Mouse (Mus musculus): ENCODE measurements at regions not wholly inside any gene's neighbourhood (a gene's known extent, or its start where the extent isn't known, plus 50 kb on each side); places are given as distances from the start of the nearest gene placed in this dataset.

GRCm38 (mm10) chr5:39316478-39316877 lies 438.8 kb downstream of the Hs3st1 start:
- no peak for TF ChIP-seq CTCF (IDR thresholded peaks at IDR 0.05)
- H3K4me3 ChIP-seq = no peak overlapping the region
- no peak overlapping the region for H3K27ac ChIP-seq
- intact Hi-C loops (cut with DNase I) = no loop called here
- DNase-seq = no peak

GRCm38 (mm10) chr5:39311211-39311610 lies 434.6 kb upstream of the Clnk start:
- intact Hi-C loops (cut with DNase I) = no loop called here
- DNase-seq = no peak
- Histone ChIP-seq H3K27ac (no peak overlapping the region), H3K4me3 (no peak overlapping the region)
- TF ChIP-seq CTCF (IDR thresholded peaks at IDR 0.05) = no peak

- H3K27ac ChIP-seq = no peak overlapping the region
- intact Hi-C loops (cut with DNase I) = no loop called here
- TF ChIP-seq CTCF (IDR thresholded peaks at IDR 0.05) = no peak
- no peak overlapping the region for H3K4me3 ChIP-seq
- no peak for DNase-seq
These were observed 429.2 kb upstream of the Clnk start for GRCm38 (mm10) chr5:39305794-39306193.

- no peak for TF ChIP-seq CTCF (IDR thresholded peaks at IDR 0.05)
- intact Hi-C loops (cut with DNase I) = no loop called here
- no peak overlapping the region for H3K4me3 ChIP-seq
- no peak for DNase-seq
- no peak overlapping the region for H3K27ac ChIP-seq
These were observed 416.2 kb upstream of the Clnk start for GRCm38 (mm10) chr5:39292849-39293248.

GRCm38 (mm10) chr5:39281021-39281420 lies 404.4 kb upstream of the Clnk start:
- intact Hi-C loops (cut with DNase I) = no loop called here
- TF ChIP-seq CTCF (IDR thresholded peaks at IDR 0.05) = no peak
- Histone ChIP-seq H3K27ac (no peak overlapping the region), H3K4me3 (no peak overlapping the region)
- DNase-seq = no peak

GRCm38 (mm10) chr5:39273710-39274385 lies 397.2 kb upstream of the Clnk start:
- no peak for TF ChIP-seq CTCF (IDR thresholded peaks at IDR 0.05)
- Histone ChIP-seq H3K4me3 (no peak overlapping the region), H3K27ac (no peak overlapping the region)
- no peak for DNase-seq
- intact Hi-C loops (cut with DNase I) = no loop called here

- intact Hi-C loops (cut with DNase I) = no loop called here
- H3K4me3 ChIP-seq = no peak overlapping the region
- no peak for DNase-seq
- H3K27ac ChIP-seq = no peak overlapping the region
- no peak for TF ChIP-seq CTCF (IDR thresholded peaks at IDR 0.05)
These were observed 390.5 kb upstream of the Clnk start for GRCm38 (mm10) chr5:39267106-39267505.

GRCm38 (mm10) chr5:39260721-39261190 lies 384.1 kb upstream of the Clnk start:
- no peak for DNase-seq
- no peak overlapping the region for H3K4me3 ChIP-seq
- no peak for TF ChIP-seq CTCF (IDR thresholded peaks at IDR 0.05)
- intact Hi-C loops (cut with DNase I) = no loop called here
- H3K27ac ChIP-seq = no peak overlapping the region

- no peak for TF ChIP-seq CTCF (IDR thresholded peaks at IDR 0.05)
- intact Hi-C loops (cut with DNase I) = no loop called here
- Histone ChIP-seq H3K4me3 (no peak overlapping the region), H3K27ac (no peak overlapping the region)
- DNase-seq = no peak
These were observed 381.1 kb upstream of the Clnk start for GRCm38 (mm10) chr5:39257745-39258144.

GRCm38 (mm10) chr5:39252206-39252605 lies 375.6 kb upstream of the Clnk start:
- TF ChIP-seq CTCF (IDR thresholded peaks at IDR 0.05) = no peak
- H3K4me3 ChIP-seq = no peak overlapping the region
- no peak for DNase-seq
- H3K27ac ChIP-seq = no peak overlapping the region
- intact Hi-C loops (cut with DNase I) = no loop called here

GRCm38 (mm10) chr5:39251021-39251420 lies 374.4 kb upstream of the Clnk start:
- intact Hi-C loops (cut with DNase I) = no loop called here
- DNase-seq = no peak
- no peak overlapping the region for H3K27ac ChIP-seq
- H3K4me3 ChIP-seq = no peak overlapping the region
- no peak for TF ChIP-seq CTCF (IDR thresholded peaks at IDR 0.05)

GRCm38 (mm10) chr5:39219698-39220097 lies 343.1 kb upstream of the Clnk start:
- DNase-seq = no peak
- no peak for TF ChIP-seq CTCF (IDR thresholded peaks at IDR 0.05)
- Histone ChIP-seq H3K27ac (no peak overlapping the region), H3K4me3 (no peak overlapping the region)
- intact Hi-C loops (cut with DNase I) = no loop called here

- DNase-seq = no peak
- Histone ChIP-seq H3K27ac (no peak overlapping the region), H3K4me3 (no peak overlapping the region)
- no peak for TF ChIP-seq CTCF (IDR thresholded peaks at IDR 0.05)
- intact Hi-C loops (cut with DNase I) = no loop called here
These were observed 339.7 kb upstream of the Clnk start for GRCm38 (mm10) chr5:39216326-39216725.

- no peak overlapping the region for H3K4me3 ChIP-seq
- intact Hi-C loops (cut with DNase I) = no loop called here
- no peak overlapping the region for H3K27ac ChIP-seq
- DNase-seq = no peak
- peak; percentile 5; the same call in 1 of the 2 replicates for TF ChIP-seq CTCF (IDR thresholded peaks at IDR 0.05)
These were observed 338.4 kb upstream of the Clnk start for GRCm38 (mm10) chr5:39215016-39215415.
